Mouse (Mus musculus) kidney, adult 2 months (tissue): ENCODE results near the gene Olfr689.

Source experiments
- CTCF ChIP-seq: fragments of 200-500 bp; conservative IDR thresholded peaks from 2 replicates; pipeline ENCODE4 v1.5.1; 2011; ENCODE audit warnings: low read depth, mild to moderate bottlenecking, control low read depth, low read length, moderate library complexity, mixed read lengths; ENCODE audit not compliant: insufficient read depth, insufficient read length
- POLR2A ChIP-seq: fragments of 200-500 bp; IDR thresholded peaks from one replicate; pipeline ENCODE4 v1.6.1; 2011; ENCODE audit warnings: low read depth, low read length, control low read depth

DNA sequence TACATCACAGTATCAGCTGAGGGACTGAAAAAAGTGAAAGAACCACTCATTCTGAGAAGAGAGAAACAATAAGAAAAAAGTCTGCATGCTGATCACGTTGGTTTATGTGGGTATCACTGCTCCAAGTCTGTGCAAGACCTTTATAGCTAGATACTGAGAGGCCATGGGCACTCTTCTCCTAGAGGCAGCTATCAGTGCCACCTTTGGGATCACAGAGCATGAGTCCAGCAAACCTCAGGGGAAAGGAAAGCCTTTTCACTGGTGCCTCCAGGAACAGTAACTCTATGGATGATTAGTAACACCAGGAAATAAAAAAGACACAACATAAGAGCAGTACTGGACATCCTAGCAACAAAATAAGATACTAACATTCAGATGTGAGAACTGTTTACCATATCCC is 31.2 kb downstream of the Olfr689 start, which contains the start of gene Olfr691:
- TF ChIP-seq CTCF, result no peak
- no peak for TF ChIP-seq POLR2A
